Mouse (Mus musculus) spleen, adult 12 weeks (tissue): ENCODE data around the gene Kif21a.

Experiments used
- DNase-seq: peaks from one replicate; pipeline ENCODE4 v3.0.0; 2022; ENCODE audit warnings: low spot score

Kif21a gene

GRCm38 (mm10) chr15:91049496-91050441 is at the start of gene Kif21a:
Gene Kif21a, minus strand, starts transcription at chr15:91049948.
- no peak for DNase-seq

DNA sequence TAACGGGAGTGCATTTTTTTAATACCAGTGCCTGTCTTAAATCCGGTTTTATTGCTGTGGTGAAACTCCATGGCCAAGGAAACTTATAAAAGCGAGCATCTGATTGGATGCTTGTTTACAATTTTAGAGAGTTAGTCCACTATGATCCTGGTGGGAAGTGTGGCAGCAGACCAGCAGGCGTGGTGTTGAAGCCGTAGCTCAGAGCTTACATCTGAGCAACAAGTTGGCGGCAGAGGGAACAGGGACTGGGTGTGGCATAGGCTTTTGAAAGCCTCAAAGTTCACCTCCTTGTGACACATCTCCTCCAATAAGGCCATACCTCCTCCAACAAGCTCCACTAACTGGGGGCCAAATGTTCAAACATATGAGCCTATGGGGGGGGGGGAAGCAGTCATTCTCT is 46.9 kb upstream of the Kif21a start:
- no peak for DNase-seq

- DNase-seq = no peak
Measured at GRCm38 (mm10) chr15:91089427-91089826, 39.7 kb upstream of the Kif21a start.

DNA sequence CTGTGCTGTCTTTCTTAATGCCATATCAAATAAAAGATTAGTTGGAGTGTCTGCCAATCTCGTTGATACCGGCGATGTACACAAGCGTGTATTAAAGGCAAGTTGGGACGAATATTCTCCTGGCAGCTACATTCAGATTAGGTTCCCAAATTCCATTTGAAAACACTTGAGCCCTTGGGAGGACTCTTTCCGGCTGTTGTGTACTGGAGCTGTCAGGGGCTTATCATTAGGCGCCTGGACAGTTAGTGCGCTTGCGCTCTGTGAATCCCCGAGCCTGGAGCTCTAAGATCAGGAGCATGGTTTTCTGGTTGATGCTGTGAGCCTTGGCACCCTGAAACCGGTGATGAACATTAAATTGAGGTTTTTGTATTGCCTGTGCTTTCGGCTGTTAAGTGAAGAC is 38.3 kb upstream of the Kif21a start:
- DNase-seq = no peak

- DNase-seq = no peak
Measured at GRCm38 (mm10) chr15:91077457-91078410, 28.0 kb upstream of the Kif21a start.

GRCm38 (mm10) chr15:91072440-91072839 is 22.7 kb upstream of the Kif21a start:
- no peak for DNase-seq

- DNase-seq = no peak
Measured at GRCm38 (mm10) chr15:91064310-91064826, 14.6 kb upstream of the Kif21a start.

GRCm38 (mm10) chr15:91063845-91064244 is 14.1 kb upstream of the Kif21a start:
- DNase-seq = no peak

DNA sequence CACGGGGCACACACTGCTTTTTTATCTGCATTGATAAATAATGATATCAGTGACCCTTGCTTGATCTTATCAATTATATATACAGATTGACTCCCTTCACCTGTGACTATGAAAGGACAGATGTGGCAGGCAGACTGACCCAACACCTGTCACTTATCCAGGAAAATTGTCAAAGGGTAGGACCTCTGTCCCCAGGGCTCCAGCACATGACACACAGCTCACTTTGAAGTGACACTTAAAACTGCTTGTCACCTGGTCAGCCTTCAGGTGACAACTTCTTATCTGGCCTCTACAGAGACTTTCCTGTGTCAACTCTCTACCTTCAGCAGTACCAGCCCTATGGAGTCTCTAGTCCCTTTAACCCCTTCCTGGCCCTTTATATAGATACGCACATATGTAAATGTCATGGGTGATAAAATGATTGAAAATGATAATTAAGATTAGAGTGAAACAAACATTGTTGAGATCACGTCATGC is 7.2 kb upstream of the Kif21a start:
- DNase-seq = no peak

DNA sequence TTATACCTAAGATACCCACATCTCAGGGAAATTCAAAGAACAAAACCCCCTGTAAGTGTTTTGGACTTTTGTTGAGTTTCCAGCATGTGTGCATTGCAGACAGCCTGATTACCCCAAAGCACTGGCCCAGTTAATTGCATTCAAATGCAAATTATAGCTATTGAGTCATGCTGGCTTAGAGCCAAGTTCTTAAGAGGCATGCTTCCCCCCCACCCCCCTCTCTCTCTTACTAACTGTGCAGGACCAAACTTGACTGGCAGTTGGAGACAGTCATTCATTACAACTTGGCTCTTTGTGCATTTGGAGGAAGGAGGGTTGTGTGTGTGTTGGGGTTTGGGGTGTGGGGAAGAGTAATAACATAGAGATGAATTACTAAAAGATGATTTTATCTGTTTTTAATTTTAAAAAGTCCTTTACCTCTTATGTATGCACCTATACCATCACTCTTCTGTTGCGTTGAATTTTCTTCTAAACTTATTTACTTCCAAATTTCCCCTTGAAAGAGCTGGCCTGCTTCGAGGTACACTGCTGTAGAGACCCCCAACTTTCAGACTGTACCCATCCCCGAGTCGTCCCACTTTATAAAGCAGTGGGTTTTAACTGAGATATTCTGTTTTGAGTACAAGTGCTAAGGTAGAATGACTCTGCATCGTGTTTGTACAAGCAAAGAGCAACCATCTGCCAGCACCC is 6.6 kb upstream of the Kif21a start:
- DNase-seq = no peak

DNA sequence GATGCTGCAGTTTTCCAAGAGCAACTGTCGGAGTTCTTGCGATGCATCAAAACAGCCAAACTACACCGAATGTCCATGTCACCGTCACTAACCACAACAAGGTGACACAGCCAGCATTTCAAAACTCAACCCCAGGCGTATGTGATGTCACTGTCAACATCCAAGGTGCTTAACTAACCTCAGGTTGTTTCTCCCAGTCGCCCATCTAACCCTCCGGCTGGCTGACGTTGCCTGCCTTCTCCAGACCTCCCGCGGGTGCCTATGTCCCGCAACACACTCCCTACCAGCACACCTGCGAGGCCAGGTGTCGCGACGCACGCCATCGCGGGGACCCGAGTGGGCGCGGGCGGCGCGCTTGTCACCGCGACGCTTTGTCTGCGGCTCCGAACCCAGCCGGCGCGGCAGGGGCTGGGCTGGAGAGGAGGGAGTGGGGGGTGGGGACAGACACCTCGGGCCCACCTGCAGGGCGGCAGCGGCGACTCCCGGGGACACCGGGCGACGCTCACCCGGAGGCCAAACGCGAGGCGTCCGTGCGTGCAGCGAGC is 725 bp downstream of the Kif21a start:
- no peak for DNase-seq

GRCm38 (mm10) chr15:91047627-91048026 is 2.1 kb downstream of the Kif21a start:
- DNase-seq = no peak

GRCm38 (mm10) chr15:91046506-91046905 is 3.2 kb downstream of the Kif21a start:
- no peak for DNase-seq

DNA sequence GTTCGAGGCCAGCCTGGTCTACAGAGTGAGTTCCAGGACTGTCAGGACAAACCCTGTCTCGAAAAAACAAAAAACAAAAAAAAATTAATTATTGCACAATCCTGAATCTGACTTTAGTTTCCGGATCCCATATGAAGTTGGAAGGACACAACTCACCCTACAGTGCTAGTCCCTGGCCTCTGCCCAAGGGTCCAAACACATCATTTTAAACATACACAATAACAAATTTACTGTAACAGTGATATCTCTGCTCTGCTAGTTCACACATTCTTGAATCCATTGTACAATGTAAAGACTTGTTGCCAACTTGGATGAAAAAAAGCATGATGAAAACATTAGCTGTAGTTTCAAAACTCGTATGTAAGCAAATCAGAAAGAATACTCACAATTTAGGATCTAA is 6.5 kb downstream of the Kif21a start:
- DNase-seq = no peak

GRCm38 (mm10) chr15:91038860-91039259 is 10.9 kb downstream of the Kif21a start:
- no peak for DNase-seq

DNA sequence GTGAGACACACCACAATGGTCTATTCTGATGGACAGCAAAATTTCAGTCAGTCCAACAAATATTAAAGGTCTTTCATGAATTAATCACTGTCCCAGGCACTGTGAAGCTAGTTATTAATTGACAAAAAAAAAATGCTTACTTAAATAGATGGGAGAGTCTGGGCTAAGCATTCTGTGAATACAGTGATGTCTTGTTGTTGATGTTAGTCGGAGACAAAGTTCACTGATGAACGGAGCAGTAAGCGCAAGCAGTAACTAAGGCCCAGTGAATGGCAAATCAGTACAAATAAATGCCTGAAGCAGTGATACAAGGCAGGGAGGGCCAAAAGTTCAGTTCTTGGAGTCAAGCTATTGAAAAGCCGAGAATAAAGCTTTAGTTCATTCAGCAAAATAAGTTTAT is 15.7 kb downstream of the Kif21a start:
- no peak for DNase-seq

- DNase-seq = no peak
Measured at GRCm38 (mm10) chr15:91033529-91033928, 16.2 kb downstream of the Kif21a start.

DNA sequence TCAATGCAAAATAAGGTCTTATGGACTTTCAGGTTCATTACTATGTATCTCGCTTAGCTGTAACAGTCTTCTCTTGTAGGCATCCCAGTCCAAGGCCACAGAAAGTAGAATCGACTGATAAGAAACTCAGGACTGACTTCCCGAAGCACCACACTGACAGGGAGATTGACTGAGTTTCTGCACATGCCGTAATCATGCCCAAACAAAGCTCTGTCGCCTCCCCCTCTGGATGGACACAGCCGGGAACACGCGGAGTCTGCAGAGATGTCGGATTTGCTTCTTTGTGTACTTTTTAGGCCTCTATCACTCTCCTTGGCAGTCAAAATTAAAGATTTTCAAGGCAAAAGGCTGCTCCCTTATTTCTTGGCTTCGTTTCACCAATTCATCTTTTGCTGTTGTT is 20.8 kb downstream of the Kif21a start:
- no peak for DNase-seq

DNA sequence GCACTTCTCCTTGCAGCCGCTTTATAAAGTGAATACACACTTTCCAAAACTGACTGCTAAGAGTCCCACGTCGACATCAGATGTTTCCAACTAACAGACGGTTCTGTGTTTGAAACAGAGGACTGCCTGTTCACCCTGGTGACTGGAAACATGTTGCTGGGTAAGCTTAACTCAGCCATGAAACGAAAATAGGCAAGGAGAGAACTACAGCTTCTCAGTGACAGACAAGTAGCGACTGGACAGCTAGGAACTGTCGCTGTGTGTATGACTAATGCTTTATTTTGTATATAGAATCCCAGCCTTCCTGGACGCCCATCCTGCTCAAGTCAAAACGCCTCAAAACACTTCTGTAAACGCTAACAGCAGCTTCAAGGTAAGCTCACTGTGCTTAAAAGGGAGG is 21.3 kb downstream of the Kif21a start:
- no peak for DNase-seq

GRCm38 (mm10) chr15:91022276-91022675 is 27.5 kb downstream of the Kif21a start:
- no peak for DNase-seq

DNA sequence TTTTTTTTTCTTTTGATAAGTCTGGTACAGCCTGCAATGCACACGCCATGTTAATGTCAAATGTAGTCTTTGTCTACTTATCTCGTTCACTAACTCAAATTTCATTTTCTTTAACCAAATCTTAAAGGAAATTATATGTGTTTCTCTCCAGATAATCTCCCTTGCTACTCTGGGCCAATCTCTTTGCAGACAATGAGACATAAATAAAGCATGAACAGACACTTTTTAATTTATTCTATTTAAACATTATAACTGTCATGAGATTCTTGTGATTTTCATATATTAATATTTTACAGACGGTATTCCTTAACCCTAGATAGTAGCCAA is 30.9 kb downstream of the Kif21a start:
- DNase-seq = no peak
